Mouse (Mus musculus) heart, adult 2 months (tissue): Measurements from ENCODE around the gene Mtmr4. TPM values are rescaled to one million over a fixed set of nuclear protein-coding genes. Genes with fewer than 3 reads are reported as not detected.

Experiments used
- DNase-seq, 2 experiments: peaks; one replicate each; pipeline ENCODE4 v3.0.0; 2021
- H3K27ac ChIP-seq: fragments of 200-600 bp; 2 replicates; pipeline ENCODE4 v1.8.1; 2022
- H3K27me3 ChIP-seq: fragments of 200-500 bp; 2 replicates; pipeline ENCODE4 v1.6.1; 2012; ENCODE audit warnings: mild to moderate bottlenecking, low read length, inconsistent platforms, mixed read lengths; ENCODE audit not compliant: control insufficient read depth, insufficient read depth
- H3K36me3 ChIP-seq: fragments of 200-500 bp; 2 replicates; pipeline ENCODE4 v1.6.1; 2012; ENCODE audit warnings: low read length, inconsistent platforms; ENCODE audit not compliant: control insufficient read depth, insufficient read depth
- H3K4me1 ChIP-seq: fragments of 200-500 bp; 2 replicates; pipeline ENCODE4 v1.6.1; 2011; ENCODE audit warnings: low read length; ENCODE audit not compliant: control insufficient read depth, insufficient read depth
- H3K4me3 ChIP-seq: fragments of 200-600 bp; 2 replicates; pipeline ENCODE4 v1.8.1; 2022
- H3K79me2 ChIP-seq: fragments of 200-500 bp; replicated peaks from 2 replicates; pipeline ENCODE4 v1.6.1; 2012; ENCODE audit warnings: mild to moderate bottlenecking, inconsistent platforms, low read length, moderate library complexity, mixed read lengths; ENCODE audit not compliant: control insufficient read depth, insufficient read depth
- H3K9ac ChIP-seq: fragments of 200-500 bp; 2 replicates; pipeline ENCODE4 v1.6.1; 2012; ENCODE audit warnings: low read depth, mild to moderate bottlenecking, control low read depth, inconsistent platforms, low read length, mixed read lengths
- CTCF ChIP-seq: fragments of 200-600 bp; IDR thresholded peaks from 2 replicates; pipeline ENCODE4 v1.8.1; 2022; ENCODE audit warnings: antibody characterized with exemption, mild to moderate bottlenecking, moderate library complexity
- EP300 ChIP-seq: fragments of 200-500 bp; IDR thresholded peaks from 2 replicates; pipeline ENCODE4 v1.6.1; 2011; ENCODE audit warnings: low read depth, low read length, control low read depth; ENCODE audit not compliant: insufficient read depth
- POLR2A ChIP-seq: fragments of 200-500 bp; IDR thresholded peaks from 2 replicates; pipeline ENCODE4 v1.6.1; 2011; ENCODE audit warnings: mild to moderate bottlenecking, low read depth, low read length, control low read depth; ENCODE audit not compliant: insufficient read depth
- WGBS: fragments of 180-500 bp; shearing (Covaris S2); methylation state at CpG from one replicate; pipeline ENCODE4 v1.1.7; 2018; 5-methylcytosine and 5-hydroxymethylcytosine counted together
- intact Hi-C: fragments of 180-260 bp; cut with DNase I; formaldehyde crosslinking; loops from one replicate; pipeline ENCODE4 v1.15.1; 2025
- long read RNA-seq: library from polyadenylated mRNA; stranded (forward); transcript quantifications from one replicate; pipeline ENCODE4 v2.0.0, GENCODE M21; 2021
- polyA plus RNA-seq: library from polyadenylated mRNA; depleted of rRNA; stranded (reverse); fragments of >200 nt; gene quantifications from 2 replicates; pipeline ENCODE4 v1.2.3, GENCODE M21; 2012; rRNA removed
- total RNA-seq, 2 experiments: library from RNA; stranded (reverse); gene quantifications; 2 replicates each; pipeline ENCODE4 v1.2.3; 2021

Gene Mtmr4
- 10 to 100 TPM; 24.7 to 27.8 TPM for total RNA-seq
- 7.9 and 19.0 TPM in 2 replicates for polyA plus RNA-seq
- long read RNA-seq, full-length matches to known transcripts: 2 of 5 reads
- long read RNA-seq, partial matches to known transcripts: 3 of 5 reads
- long read RNA-seq, other reads (novel, unspliced or antisense): 0 of 5 reads

DNA sequence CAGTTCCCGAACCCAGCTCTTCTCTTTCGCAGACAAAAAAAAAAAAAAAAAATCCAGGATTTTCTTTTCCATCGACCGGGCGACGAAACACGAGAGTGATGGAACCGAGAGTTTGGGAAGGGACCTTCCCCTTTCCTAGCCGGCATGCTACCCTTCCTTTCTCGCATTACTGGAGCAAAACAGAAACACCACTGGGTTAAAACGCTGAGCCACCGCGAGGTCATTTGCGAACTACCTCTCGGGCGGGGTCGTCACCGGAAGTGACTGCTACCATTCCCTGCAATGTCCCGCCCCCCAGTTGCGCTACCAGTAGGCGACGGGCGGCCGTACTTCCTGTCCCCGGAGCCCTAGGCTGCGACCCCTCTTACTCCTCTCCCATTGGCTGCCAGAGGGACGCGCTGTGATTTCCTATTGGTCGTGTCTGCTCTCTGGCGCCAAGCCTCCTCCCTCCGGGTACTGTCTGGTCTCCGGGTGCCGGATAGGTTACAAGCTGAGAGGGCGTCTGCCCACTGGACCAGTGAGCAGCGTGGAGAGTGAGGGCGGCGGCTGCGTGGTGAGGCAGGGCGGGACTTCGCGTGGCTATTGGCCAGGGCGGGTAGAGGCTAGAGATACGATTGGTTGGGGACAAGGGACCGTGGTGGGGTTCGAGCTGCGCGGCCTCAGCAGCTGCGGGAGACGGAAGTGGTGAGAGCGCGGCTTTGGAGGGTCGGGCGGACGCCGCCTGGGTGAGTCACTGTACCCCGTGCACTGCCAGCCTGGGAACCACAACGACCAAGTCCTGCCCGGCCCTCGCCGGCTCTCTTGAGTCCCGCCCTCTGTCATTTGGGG, at the start of gene Mtmr4:
Gene Mtmr4, plus strand, starts transcription at position 637 of the 828 bp plus-strand sequence.
- peak; percentile 97 to 100 for DNase-seq
- peaks cover 14% of the 10 kb centered on the region for H3K4me1 ChIP-seq
- H3K27ac ChIP-seq: peak within 1 kb of the TSS; percentile 99
- H3K79me2 ChIP-seq: no peaks in the 10 kb centered on the region
- peak; percentile 99 for TF ChIP-seq POLR2A
- peak; percentile 32 for TF ChIP-seq CTCF
- peak; percentile 89 for TF ChIP-seq EP300
- intact Hi-C loops: loop anchor here (5.0 kb wide), 2 partner anchors 169 to 374 kb away; no protein-coding TSS in a partner anchor
- no peaks in the 10 kb centered on the region for H3K27me3 ChIP-seq
- WGBS: under 1% methylated on average over 61 of the region's 61 CpGs
- peak within 1 kb of the TSS; percentile 81 for H3K4me3 ChIP-seq
- peaks cover 9% of the 10 kb centered on the region for H3K36me3 ChIP-seq
- peak within 1 kb of the TSS; percentile 85 for H3K9ac ChIP-seq

DNA sequence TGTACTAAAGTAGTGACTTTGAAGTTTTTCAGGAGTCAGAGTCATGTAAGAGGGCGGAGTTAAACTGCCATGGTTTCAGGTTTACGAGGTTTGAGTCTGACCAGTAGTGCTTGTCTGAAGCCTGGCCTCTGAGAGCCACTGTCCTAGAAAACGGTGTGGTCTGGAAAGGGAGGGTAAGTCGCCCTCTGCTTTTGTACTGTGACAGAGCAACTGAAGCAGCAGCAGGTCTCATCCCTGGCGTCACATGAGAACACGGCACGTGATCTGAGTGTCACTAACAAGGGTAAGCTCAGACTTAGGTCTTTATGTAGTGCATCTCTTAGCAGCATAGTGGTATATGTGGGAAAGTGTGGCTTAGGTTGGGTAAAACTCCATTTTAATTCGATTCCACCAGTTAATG, 49.7 kb upstream of the Mtmr4 start:
- no peak overlapping the region for H3K4me3 ChIP-seq
- DNase-seq: no peak
- no peak overlapping the region for H3K9ac ChIP-seq
- TF ChIP-seq POLR2A (no peak), CTCF (no peak), EP300 (no peak)
- no peaks in the 10 kb centered on the region for H3K36me3 ChIP-seq
- H3K79me2 ChIP-seq: no peaks in the 10 kb centered on the region
- WGBS: 61% methylated on average over 8 of the region's 8 CpGs
- H3K4me1 ChIP-seq: no peaks in the 10 kb centered on the region
- intact Hi-C loops: no loop called here
- H3K27ac ChIP-seq: no peak overlapping the region
- H3K27me3 ChIP-seq: no peaks in the 10 kb centered on the region

DNA sequence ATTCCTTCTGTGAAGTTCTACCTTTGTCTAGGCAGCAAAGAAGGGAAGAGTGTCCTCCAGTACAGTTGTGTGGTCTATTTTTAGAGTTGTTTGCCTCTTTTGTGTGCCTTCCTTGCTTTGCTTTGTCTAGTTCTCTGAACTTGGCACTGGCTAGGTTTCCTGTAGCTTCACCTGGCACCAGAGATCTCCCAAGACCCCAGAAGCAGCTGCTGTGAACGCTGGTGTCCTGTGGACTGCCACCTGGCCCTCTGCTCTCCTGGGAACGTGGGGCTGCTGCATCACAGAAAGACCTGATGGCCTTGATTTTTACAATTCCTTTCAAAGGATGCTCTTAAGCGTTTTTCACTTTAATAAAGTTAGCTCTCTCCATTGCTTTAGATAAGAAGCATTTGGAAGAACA, 49.1 kb upstream of the Mtmr4 start:
- WGBS: 45% methylated on average over 3 of the region's 3 CpGs
- Histone ChIP-seq H3K36me3 (no peaks in the 10 kb centered on the region), H3K27ac (no peak overlapping the region), H3K4me1 (no peaks in the 10 kb centered on the region), H3K27me3 (no peaks in the 10 kb centered on the region), H3K9ac (no peak overlapping the region), H3K79me2 (no peaks in the 10 kb centered on the region), H3K4me3 (no peak overlapping the region)
- no peak for TF ChIP-seq EP300
- TF ChIP-seq CTCF: no peak
- TF ChIP-seq POLR2A: no peak
- intact Hi-C loops: no loop called here
- DNase-seq: no peak

DNA sequence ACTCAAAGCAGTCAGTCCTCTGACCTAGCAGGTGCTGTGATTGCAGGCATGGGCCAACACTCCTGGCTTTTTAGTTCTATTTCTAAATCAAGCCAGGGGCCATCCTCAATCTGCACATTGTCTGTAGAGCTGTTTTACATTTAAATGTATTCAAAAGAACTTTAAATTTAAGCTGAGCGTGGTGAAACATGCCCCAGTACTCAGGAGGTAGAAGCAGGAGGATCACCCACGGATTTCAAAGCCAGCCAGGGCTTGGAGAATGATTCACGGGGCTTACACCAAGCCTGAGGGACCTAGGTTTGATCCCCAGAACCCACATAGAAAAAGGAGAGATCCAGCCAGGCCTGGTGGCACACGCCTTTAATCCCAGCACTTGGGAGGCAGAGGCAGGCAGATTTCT, 38.6 kb upstream of the Mtmr4 start:
- WGBS: 94% methylated on average over 4 of the region's 4 CpGs
- intact Hi-C loops: no loop called here
- peaks cover 2% of the 10 kb centered on the region; the same call in 1 of the 2 replicates for H3K36me3 ChIP-seq
- H3K4me1 ChIP-seq: peaks cover 5% of the 10 kb centered on the region
- H3K79me2 ChIP-seq: no peaks in the 10 kb centered on the region
- H3K9ac ChIP-seq: no peak overlapping the region
- DNase-seq: no peak
- H3K4me3 ChIP-seq: no peak overlapping the region
- no peak overlapping the region for H3K27ac ChIP-seq
- H3K27me3 ChIP-seq: no peaks in the 10 kb centered on the region
- TF ChIP-seq CTCF (no peak), EP300 (no peak), POLR2A (no peak)

DNA sequence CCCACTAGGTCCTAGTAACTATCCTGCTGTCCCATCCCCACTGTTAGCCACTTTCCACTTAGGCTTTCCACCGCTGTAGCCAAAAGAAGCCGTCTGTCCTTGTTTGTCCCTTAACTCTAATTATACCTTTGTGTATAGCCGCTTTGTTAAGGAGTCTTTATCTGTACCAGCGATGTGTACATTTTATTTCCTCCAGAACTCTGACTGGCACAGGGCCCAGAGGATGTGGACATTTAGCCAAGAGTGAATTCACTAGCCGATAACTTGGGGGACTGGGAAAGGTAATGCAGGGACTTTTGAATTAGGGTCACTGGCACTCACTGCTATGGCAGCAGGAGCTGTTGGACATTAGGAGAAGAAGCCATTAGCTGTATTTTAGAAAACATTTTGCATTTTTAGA, 37.6 kb upstream of the Mtmr4 start:
- no peaks in the 10 kb centered on the region for H3K27me3 ChIP-seq
- H3K36me3 ChIP-seq: peaks cover 2% of the 10 kb centered on the region; the same call in 1 of the 2 replicates
- peaks cover 5% of the 10 kb centered on the region for H3K4me1 ChIP-seq
- no peak overlapping the region for H3K4me3 ChIP-seq
- H3K27ac ChIP-seq: peak overlapping the region; percentile 51
- TF ChIP-seq CTCF: no peak
- TF ChIP-seq EP300: no peak
- TF ChIP-seq POLR2A: no peak
- DNase-seq: no peak
- H3K79me2 ChIP-seq: no peaks in the 10 kb centered on the region
- WGBS: 8% methylated on average over 5 of the region's 5 CpGs
- intact Hi-C loops: loop anchor here (2.0 kb wide), 1 partner anchor 30 kb away; no protein-coding TSS in a partner anchor
- no peak overlapping the region for H3K9ac ChIP-seq

DNA sequence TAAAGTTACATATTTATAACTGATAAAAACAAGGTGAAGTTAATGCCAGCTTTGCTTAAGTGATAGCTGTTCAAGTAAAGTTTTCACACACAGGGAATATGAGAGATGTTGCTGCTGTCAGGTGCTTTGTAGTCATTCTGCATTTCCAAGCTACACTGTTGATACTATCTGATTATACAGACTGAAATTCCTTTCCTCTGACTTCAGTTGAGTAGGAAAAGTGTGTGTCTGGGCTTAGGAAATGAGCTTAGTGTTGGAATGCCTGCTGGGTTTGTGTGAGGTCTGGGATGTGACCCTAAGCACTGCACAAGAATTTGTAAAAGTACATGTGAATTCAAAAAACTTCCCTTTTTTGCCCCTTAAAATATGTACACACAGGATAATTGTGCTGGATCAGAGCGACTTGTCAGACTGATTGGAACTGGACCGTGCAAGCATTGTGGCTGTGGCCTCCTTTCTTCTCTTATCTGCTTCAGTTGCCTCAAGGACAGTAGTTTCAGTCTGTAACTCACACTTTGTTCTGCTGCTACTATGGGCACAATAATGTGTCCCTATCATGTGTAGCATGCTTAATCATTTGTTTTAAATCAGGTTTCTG, 36.8 kb upstream of the Mtmr4 start:
- TF ChIP-seq EP300: no peak
- H3K4me3 ChIP-seq: no peak overlapping the region
- H3K36me3 ChIP-seq: peaks cover 2% of the 10 kb centered on the region; the same call in 1 of the 2 replicates
- peaks cover 5% of the 10 kb centered on the region for H3K4me1 ChIP-seq
- H3K9ac ChIP-seq: no peak overlapping the region
- peak overlapping the region; percentile 51; the same call in 1 of the 2 replicates for H3K27ac ChIP-seq
- no peak for DNase-seq
- no peaks in the 10 kb centered on the region for H3K79me2 ChIP-seq
- WGBS: 18% methylated on average over 2 of the region's 2 CpGs
- no peaks in the 10 kb centered on the region for H3K27me3 ChIP-seq
- intact Hi-C loops: loop anchor here (2.0 kb wide), 1 partner anchor 30 kb away; no protein-coding TSS in a partner anchor
